Mouse (Mus musculus) liver, embryonic 12.5 days (tissue): ENCODE results near the gene Grap2. TPM values are rescaled to one million over a fixed set of nuclear protein-coding genes. Genes with fewer than 3 reads are reported as not detected.

Experiments used
- ATAC-seq: fragments of 200-750 bp; cut with Nextera tagmentation; 2 replicates; pipeline ENCODE4 v1.8.0; 2017; ENCODE audit warnings: moderate number of reproducible peaks, mild to moderate bottlenecking, moderate library complexity
- H3K27ac ChIP-seq: fragments of 300-500 bp; sonication (generic); 2 replicates; pipeline ENCODE4 v1.5.1; 2016; ENCODE audit warnings: mild to moderate bottlenecking
- H3K27me3 ChIP-seq: fragments of 300-500 bp; sonication (generic); replicated peaks from 2 replicates; pipeline ENCODE4 v1.6.1; 2016; ENCODE audit warnings: mild to moderate bottlenecking, moderate library complexity
- H3K36me3 ChIP-seq: fragments of 300-500 bp; sonication (generic); 2 replicates; pipeline ENCODE4 v1.6.1; 2016; ENCODE audit warnings: mild to moderate bottlenecking, moderate library complexity
- H3K4me1 ChIP-seq: fragments of 300-500 bp; sonication (generic); 2 replicates; pipeline ENCODE4 v1.6.1; 2016
- H3K4me2 ChIP-seq: fragments of 300-500 bp; sonication (generic); 2 replicates; pipeline ENCODE4 v1.6.1; 2016; ENCODE audit warnings: mild to moderate bottlenecking, moderate library complexity
- H3K4me3 ChIP-seq: fragments of 300-500 bp; sonication (generic); 2 replicates; pipeline ENCODE4 v1.5.1; 2016; ENCODE audit warnings: mild to moderate bottlenecking, moderate library complexity
- H3K9ac ChIP-seq: fragments of 300-500 bp; sonication (generic); 2 replicates; pipeline ENCODE4 v1.6.1; 2016; ENCODE audit warnings: mild to moderate bottlenecking, moderate library complexity
- H3K9me3 ChIP-seq: fragments of 300-500 bp; sonication (generic); replicated peaks from 2 replicates; pipeline ENCODE4 v1.6.1; 2016; ENCODE audit warnings: mild to moderate bottlenecking, moderate library complexity
- WGBS: fragments of 180-500 bp; shearing (Covaris S2); methylation state at CpG from one replicate; pipeline ENCODE4 v1.1.7; 2016; ENCODE audit not compliant: insufficient replicate concordance; 5-methylcytosine and 5-hydroxymethylcytosine counted together
- polyA plus RNA-seq: library from polyadenylated mRNA; unstranded; fragments of >200 nt; fragmentation: Nextera tagmentation; extraction: Ambion mirVana; gene quantifications from 2 replicates; pipeline ENCODE4 v1.2.1, GENCODE M21; 2016

Grap2 gene
- polyA plus RNA-seq, 1 experiment from 2014 or later, result 28.9 TPM

DNA sequence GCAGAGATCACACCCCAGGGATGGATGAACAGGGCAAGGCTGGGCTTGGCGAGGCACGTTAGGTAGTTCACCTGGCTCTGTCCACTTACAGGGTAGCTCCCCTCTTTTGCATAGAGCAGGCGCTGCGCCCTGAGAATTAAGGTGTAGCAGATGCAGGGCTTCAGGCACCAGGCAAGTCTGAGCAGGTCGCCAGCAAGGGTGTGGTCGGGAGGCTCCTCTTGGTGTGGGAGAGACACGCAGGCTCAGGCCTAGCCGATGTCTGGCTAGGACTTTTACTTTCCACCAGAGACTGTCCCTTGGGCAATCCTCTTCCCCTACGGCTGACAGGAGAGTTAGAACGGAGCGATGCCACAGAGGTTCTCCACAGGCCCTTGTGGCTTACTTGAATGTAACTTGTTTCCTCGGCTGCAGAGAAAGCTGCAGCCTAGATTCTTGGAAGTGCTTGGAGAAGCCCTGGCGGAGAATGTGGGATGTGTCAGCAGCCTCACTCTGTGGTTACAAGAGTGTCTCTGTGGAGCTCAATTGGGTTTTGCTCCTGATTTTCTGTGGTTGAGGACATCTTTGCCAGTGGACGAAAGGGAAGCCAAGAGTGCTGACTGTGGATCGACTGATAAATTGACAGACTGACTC is 76.7 kb downstream of the Grap2 start:
- Histone ChIP-seq H3K4me2 (no peak overlapping the region), H3K4me1 (0 out of 2 replicates have a peak, but pooled peaks cover 6% of the 10 kb centered on the region), H3K27ac (no peak overlapping the region), H3K36me3 (peaks cover 37% of the 10 kb centered on the region), H3K9ac (no peak overlapping the region), H3K27me3 (peaks cover 48% of the 10 kb centered on the region), H3K9me3 (no peaks in the 10 kb centered on the region), H3K4me3 (no peak overlapping the region)
- no peak for ATAC-seq
- WGBS, result 56% methylated on average over 15 of the region's 15 CpGs

DNA sequence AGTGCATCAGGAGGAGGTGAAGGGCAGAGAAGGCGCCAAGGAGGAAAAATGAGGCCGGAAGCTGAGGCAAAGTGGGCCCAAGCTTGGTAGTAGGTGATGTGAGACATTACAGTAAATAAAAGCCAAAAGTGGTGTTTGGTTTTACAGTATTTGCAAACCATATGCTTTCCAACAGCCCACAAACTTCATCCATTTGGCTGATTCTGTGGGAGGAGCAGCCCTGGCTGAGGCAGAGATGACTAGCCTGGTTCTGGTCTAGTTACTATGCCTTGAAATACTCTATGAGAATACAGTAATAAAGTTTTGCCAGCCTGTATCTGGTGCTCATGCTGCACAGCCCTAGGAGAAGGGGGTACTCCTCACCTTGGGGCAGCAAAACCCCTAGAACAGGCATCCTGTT is 78.0 kb downstream of the Grap2 start:
- no peak for ATAC-seq
- Histone ChIP-seq H3K27ac (no peak overlapping the region), H3K36me3 (peaks cover 29% of the 10 kb centered on the region), H3K9ac (no peak overlapping the region), H3K4me3 (no peak overlapping the region), H3K4me2 (no peak overlapping the region), H3K27me3 (peaks cover 52% of the 10 kb centered on the region), H3K9me3 (no peaks in the 10 kb centered on the region), H3K4me1 (0 out of 2 replicates have a peak, but pooled peaks cover 6% of the 10 kb centered on the region)
- WGBS, result 87% methylated on average over 2 of the region's 2 CpGs

DNA sequence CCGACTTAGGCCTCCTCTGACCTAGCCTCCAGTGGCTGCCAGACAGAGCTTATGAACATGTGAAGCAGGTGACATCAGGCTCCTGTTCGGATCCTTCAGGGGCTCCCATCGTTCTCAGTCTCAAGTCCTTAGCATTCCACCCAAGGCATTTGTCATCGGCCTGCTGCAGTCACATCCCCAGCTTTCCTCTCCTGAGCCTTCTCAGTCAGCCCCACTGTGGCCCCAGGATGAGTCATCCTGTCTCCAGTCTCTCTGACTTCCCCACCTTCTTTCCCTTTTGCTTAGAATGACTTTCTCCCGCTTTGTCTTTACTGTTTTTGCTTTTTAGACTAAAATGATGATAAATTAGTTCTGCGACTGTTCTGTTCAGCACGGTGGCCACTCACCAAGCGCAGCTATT is 81.5 kb downstream of the Grap2 start:
- peaks cover 48% of the 10 kb centered on the region for H3K27me3 ChIP-seq
- no peak overlapping the region for H3K9ac ChIP-seq
- H3K36me3 ChIP-seq, result no peaks in the 10 kb centered on the region
- H3K27ac ChIP-seq, result no peak overlapping the region
- 57% methylated on average over 8 of the region's 8 CpGs for WGBS
- ATAC-seq, result no peak
- no peak overlapping the region for H3K4me3 ChIP-seq
- 0 out of 2 replicates have a peak, but pooled peaks cover 5% of the 10 kb centered on the region for H3K4me1 ChIP-seq
- no peak overlapping the region for H3K4me2 ChIP-seq
- no peaks in the 10 kb centered on the region for H3K9me3 ChIP-seq

DNA sequence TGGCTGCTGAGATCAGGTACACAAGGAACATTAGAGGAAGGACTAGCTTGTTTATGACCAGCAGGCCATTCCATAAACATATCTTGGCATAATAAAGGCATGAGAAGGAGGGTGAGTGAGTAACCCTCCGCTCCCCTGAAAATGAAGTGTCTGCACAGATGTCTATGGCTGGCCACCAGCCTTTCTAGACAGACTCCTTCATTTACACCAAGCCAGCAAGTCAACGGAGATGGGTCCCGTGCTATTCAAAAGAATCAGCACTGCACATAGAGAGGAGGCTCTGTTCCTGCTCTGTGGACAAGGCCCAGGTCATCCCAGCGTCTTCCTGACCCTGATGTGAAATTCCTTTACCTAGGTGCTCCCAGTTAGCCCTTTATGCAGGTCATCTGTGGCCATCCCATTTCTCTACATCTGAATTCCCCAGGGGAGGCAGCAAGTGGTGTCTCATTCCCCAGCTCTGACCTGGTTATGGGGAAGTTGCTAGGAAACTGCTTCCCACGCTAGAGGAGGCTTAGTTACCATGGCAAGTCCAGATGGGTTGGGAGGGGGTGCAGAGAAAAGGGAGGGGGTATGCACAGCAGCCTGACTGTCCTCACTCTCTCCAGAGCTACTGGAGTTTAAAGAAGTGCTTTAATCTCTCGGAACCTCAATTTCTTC is 86.5 kb downstream of the Grap2 start:
- peaks cover 6% of the 10 kb centered on the region for H3K4me1 ChIP-seq
- ATAC-seq, result no peak
- H3K9ac ChIP-seq, result no peak overlapping the region
- H3K36me3 ChIP-seq, result no peaks in the 10 kb centered on the region
- H3K4me3 ChIP-seq, result no peak overlapping the region
- H3K27ac ChIP-seq, result no peak overlapping the region
- H3K27me3 ChIP-seq, result peaks cover 45% of the 10 kb centered on the region
- H3K4me2 ChIP-seq, result no peak overlapping the region
- no peaks in the 10 kb centered on the region for H3K9me3 ChIP-seq
- WGBS, result 57% methylated on average over 6 of the region's 6 CpGs

DNA sequence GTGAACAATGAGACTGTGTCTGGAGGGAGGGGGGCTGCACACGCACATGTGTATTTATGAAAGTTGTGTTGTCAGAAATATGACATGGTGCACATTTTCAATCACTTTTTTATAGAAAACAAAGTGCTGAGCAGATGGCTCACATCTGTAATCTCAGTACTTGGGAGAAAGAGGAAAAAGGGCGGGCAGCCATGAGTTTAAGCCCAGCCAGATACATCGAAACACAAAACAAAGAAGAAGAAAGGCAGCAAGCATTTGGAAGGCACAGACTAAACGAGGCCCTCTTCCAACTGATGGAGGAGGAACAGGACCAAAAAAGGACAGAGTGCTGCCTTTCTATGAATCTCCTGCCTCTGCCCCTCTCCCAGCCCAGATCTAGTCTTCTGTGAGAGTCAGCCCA is 88.6 kb downstream of the Grap2 start:
- Histone ChIP-seq H3K9ac (no peak overlapping the region), H3K4me3 (no peak overlapping the region), H3K27ac (no peak overlapping the region), H3K4me1 (peaks cover 6% of the 10 kb centered on the region), H3K27me3 (peaks cover 48% of the 10 kb centered on the region), H3K9me3 (no peaks in the 10 kb centered on the region), H3K4me2 (no peak overlapping the region), H3K36me3 (no peaks in the 10 kb centered on the region)
- 47% methylated on average over 4 of the region's 4 CpGs for WGBS
- ATAC-seq, result no peak

DNA sequence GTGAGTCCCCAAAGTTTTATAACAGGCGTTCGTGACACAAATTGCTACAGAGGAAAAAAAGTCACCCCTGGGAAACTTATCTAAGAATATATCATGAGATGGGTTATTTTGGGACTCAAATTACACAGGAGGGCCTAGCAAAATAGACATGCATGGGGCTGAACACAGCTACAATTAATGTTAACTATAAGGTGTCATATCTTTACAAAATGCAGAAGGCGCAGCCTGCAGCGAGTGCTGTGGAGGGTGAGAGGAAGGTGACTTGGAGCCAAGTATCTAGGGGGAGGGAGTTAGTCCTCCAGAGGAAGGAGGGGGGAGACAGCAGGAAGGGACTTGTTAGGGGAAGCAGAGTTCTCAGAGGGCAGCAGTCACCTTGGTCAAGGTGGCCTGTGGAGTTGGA is 92.0 kb downstream of the Grap2 start:
- H3K36me3 ChIP-seq, result no peaks in the 10 kb centered on the region
- peaks cover 49% of the 10 kb centered on the region for H3K27me3 ChIP-seq
- no peaks in the 10 kb centered on the region for H3K9me3 ChIP-seq
- H3K27ac ChIP-seq, result no peak overlapping the region
- no peak for ATAC-seq
- peaks cover 6% of the 10 kb centered on the region for H3K4me1 ChIP-seq
- WGBS, result 62% methylated on average over 4 of the region's 4 CpGs
- no peak overlapping the region for H3K4me3 ChIP-seq
- no peak overlapping the region for H3K9ac ChIP-seq
- H3K4me2 ChIP-seq, result no peak overlapping the region

DNA sequence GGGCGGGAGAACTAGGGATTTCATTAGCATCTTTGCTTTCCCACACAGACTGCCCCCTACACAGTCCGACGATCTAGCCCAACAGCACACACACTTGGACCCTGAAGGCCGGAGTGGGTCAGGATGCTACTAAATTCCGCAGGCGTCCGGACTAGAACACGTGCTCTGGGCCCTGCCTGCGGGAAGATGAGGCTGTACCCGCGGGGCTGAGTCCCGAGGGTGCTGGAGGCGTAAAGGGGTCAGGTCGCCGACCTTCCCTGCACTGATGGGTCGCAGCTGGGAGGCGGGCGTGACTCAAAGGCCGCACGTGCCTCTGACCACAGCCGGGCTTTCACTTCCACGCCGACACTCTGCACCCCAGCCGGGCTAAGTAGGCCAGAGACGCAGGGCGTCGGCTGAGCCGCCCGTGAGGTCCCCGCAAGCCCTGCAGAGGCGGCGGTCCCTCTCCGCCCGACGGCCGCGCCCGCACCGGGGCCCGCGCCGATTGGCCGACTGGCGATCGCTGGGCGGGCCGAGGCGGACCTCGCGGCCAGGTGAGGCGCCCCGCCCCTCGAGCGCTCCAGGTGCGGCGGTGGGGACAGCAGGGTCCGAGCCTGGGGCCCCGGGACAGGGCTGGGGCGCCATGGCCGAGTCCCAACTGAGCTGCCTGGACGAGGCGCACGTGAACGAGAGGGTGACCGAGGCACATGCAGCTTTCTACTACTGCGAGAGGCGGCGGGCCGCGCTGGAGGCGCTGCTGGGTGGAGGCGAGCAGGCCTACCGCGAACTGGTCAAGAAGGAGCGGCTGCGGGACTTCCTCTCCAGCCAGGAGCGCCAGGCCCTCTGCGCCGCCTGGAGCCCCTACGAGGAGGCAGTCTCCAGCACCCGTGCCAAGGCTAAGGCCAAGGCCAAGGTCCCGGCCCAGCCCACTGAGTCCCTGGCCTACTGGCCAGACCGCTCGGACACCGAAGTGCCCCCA is 99.2 kb downstream of the Grap2 start, which contains the start of gene Fam83f:
Gene Fam83f (plus strand): TSS at position 553 of the 958 bp plus-strand sequence.
- Histone ChIP-seq H3K9me3 (no peaks in the 10 kb centered on the region), H3K27ac (no peak within 1 kb of the TSS), H3K4me3 (peak within 1 kb of the TSS; percentile 45), H3K4me1 (peaks cover 10% of the 10 kb centered on the region), H3K9ac (peak within 1 kb of the TSS; percentile 27; the same call in 1 of the 2 replicates), H3K27me3 (peaks cover 76% of the 10 kb centered on the region), H3K4me2 (peak within 1 kb of the TSS; percentile 63), H3K36me3 (no peaks in the 10 kb centered on the region)
- 0 out of 2 replicates have a peak, but pooled peaks have one; percentile 44 for ATAC-seq
- 8% methylated on average over 85 of the region's 85 CpGs for WGBS

DNA sequence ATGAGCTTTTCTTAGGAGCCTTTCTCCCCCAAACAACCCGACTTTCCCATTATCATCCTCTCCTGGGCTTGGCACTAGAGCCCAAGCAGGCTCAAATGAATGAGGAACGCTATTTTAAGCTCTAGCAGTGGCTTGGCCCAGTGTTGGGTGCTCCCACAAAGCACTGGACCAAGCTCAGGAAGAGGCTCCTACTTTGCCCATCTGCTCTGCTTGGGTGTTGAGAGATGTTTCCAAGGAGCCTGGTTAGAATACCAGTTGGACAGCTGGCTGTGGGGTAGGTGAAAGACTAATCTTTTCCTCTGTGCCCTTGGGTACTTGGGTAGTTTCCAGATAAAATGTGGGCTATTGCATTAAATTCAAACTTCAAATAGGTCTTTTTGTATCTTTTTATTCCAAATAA is 100.4 kb downstream of the Grap2 start:
- Histone ChIP-seq H3K4me2 (no peak overlapping the region), H3K36me3 (no peaks in the 10 kb centered on the region), H3K9ac (no peak overlapping the region), H3K27ac (no peak overlapping the region), H3K9me3 (no peaks in the 10 kb centered on the region), H3K4me1 (peaks cover 10% of the 10 kb centered on the region), H3K4me3 (no peak overlapping the region), H3K27me3 (peaks cover 87% of the 10 kb centered on the region)
- ATAC-seq, result no peak
- WGBS, result 37% methylated on average over 2 of the region's 2 CpGs

DNA sequence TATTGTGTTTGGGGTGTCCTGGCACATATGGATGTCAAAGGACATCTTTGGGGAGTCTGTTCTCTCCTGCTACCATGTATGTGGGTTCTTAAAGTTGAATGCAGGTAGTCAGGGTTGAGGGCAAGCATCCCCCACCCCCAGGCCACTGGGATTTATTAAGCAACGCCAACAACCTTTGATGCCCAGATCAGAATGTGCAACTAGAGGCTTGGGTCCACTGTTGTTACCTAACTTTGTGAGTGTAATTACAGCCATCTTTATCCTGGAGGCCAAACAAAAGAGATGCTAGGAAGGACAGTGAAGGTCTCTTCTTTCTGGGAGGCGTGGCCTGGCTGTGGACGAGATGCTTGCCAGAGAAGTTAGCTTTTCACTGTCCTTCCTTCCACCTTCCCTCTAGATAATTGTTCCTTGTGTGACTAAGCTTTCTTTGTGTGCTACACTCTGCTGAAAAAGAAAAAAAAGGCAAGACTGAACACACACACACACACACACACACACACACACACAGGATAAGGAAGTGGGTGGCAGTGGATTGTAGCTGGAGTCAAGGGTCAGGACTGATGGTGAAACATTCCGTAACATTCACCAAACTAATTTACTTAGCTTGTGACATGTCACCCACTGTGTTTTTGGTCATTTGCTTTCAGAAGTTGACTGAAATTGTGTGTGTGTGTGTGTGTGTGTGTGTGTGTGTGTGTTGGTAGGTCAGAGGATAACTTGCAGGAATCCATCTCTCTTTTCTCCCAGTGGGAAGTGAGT is 101.1 kb downstream of the Grap2 start:
- Histone ChIP-seq H3K9ac (no peak overlapping the region), H3K36me3 (no peaks in the 10 kb centered on the region), H3K9me3 (no peaks in the 10 kb centered on the region), H3K27ac (no peak overlapping the region), H3K4me2 (no peak overlapping the region), H3K4me3 (no peak overlapping the region), H3K4me1 (peaks cover 10% of the 10 kb centered on the region), H3K27me3 (peaks cover 94% of the 10 kb centered on the region)
- no peak for ATAC-seq
- WGBS, result 46% methylated on average over 4 of the region's 4 CpGs

DNA sequence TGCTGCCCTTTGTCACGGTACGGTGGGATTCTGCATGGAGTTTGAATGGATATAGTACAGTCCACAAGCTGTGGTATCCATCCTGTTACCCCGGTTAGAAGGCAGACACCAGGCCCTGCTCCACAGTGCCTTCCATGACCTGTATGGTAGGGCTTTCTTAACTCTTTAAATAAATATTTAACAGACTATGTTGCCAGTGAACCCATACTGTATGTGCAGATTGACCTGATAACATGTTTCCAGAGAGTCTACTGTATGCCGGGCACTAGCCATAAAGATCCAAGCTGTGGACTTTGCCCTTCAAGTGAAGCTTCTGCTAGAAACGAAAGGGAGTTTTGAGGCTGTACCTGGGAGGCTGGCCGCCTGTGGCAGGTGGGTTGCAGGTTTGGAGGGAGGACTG is 102.3 kb downstream of the Grap2 start:
- Histone ChIP-seq H3K36me3 (no peaks in the 10 kb centered on the region), H3K4me2 (no peak overlapping the region), H3K9ac (no peak overlapping the region), H3K27me3 (peaks cover 93% of the 10 kb centered on the region), H3K4me3 (no peak overlapping the region), H3K9me3 (no peaks in the 10 kb centered on the region), H3K27ac (no peak overlapping the region), H3K4me1 (peaks cover 10% of the 10 kb centered on the region)
- no peak for ATAC-seq
- WGBS, result 59% methylated on average over 6 of the region's 6 CpGs

DNA sequence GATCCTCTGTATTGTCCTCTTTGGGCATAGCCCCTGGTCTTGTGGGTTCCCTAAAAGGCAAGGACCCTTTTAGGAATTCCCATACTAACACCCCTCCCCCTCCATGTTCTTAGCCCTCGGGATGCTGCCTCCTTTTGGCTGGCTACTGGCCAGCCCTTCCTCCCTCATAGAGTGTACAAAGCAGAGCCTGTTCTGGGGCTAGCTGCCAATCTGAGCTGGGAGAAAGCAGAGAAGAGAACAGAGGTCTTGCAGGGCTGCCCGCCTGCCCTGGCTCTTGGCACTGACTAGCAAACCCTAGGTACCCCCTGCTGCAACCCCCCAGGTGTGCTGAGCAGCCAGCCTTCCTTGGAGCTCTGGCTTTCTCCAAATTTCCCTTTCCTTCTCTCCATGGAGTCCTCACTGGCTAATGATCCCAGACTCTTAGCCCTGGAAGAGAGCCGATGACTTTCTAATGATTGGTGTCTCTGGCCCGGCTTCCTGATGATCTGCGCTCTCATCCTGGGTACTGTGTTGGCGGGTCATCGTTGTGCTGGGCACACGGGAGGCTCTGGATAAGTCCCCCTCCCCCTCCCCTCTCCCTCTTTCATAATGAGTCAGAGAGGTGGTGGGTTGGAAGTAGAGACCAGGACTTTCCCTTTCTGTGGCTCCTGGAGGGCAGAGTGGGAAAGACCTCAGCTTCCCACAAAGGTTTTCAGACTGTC is 107.3 kb downstream of the Grap2 start:
- H3K9ac ChIP-seq, result no peak overlapping the region
- H3K9me3 ChIP-seq, result no peaks in the 10 kb centered on the region
- H3K4me2 ChIP-seq, result no peak overlapping the region
- H3K36me3 ChIP-seq, result no peaks in the 10 kb centered on the region
- WGBS, result 58% methylated on average over 8 of the region's 8 CpGs
- peaks cover 69% of the 10 kb centered on the region for H3K27me3 ChIP-seq
- H3K4me1 ChIP-seq, result peaks cover 26% of the 10 kb centered on the region
- H3K4me3 ChIP-seq, result no peak overlapping the region
- no peak for ATAC-seq
- H3K27ac ChIP-seq, result no peak overlapping the region
